Mouse (Mus musculus) mouse trophoblast stem cell (cell line): ENCODE results near the gene Zbtb26.

Experiments
- in situ Hi-C, 2 experiments: fragments of 300-500 bp; cut with MseI, MboI; formaldehyde crosslinking; loops; 2 replicates in 1 of 2; 3 replicates in 1 of 2; pipeline ENCODE4 v1.15.1; 2025

Zbtb26 gene

GRCm38 (mm10) chr2:37442611-37443591 lies at the start of gene Zbtb26, which contains the start of the genes Zbtb6 and Rabgap1:
Zbtb26 (minus strand) TSS chr2:37443135.
Zbtb6 (minus strand) TSS chr2:37443171.
Rabgap1 (plus strand) TSS chr2:37443279.
- in situ Hi-C loops: no loop called here

GRCm38 (mm10) chr2:37488956-37489355 lies 46.0 kb upstream of the Zbtb26 start:
- in situ Hi-C loops: no loop called here

DNA sequence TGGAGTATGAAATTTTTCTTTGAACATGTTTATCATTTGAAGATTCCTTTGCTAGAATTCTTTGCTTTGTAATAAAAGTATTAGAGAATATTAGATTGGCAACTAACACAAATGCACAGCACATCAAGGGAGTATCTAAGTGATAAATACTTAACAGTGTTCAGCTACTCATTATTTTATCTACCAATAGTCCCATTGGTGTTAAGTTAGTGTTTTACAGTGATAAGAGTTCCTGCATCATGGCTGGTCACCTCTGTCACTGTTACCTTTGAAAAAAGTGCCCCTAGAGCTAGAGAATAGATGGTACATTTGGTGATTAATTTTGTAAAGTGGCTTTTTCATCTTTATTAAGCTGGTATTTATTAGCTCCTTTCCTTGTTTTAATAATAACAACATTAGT lies 43.5 kb upstream of the Zbtb26 start:
- in situ Hi-C loops: no loop called here

DNA sequence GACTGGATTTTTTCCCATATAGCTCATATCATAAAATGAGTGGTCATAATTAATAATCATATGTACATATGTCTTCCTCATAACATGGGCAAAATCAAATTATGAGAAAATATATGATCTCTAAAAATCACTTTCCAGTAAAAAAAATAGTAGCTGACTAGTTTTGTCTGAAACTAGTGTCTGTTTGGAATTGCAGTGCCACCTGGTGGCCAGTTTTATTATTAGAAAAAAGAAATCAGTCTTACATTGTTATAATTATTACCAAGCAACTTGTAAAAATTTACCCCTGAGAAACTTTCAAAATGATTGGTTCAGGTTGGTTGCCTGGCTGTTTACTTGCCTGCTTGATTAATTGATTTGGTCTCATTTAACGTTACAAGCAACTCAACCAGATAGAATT lies 42.4 kb upstream of the Zbtb26 start:
- in situ Hi-C loops: no loop called here

GRCm38 (mm10) chr2:37484165-37484564 lies 41.2 kb upstream of the Zbtb26 start:
- in situ Hi-C loops: no loop called here

DNA sequence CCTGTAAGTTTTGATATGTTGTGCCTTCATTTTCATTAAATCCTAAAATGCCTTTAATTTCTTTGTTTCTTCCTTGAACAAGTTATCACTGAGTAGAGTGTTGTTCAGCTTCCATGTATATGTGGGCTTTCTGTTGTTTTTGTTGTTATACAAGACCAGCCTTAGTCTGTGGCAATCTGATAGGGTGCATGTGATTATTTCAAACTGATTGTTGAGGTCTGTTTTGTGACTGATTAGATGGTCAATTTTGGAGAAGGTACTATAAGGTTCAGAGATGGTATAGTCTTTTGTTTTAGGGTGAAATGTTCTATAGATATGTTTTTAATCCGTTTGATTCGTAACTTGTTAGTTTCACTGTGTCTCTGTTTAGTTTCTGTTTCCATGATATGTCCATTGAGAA lies 37.1 kb upstream of the Zbtb26 start:
- in situ Hi-C loops: no loop called here

DNA sequence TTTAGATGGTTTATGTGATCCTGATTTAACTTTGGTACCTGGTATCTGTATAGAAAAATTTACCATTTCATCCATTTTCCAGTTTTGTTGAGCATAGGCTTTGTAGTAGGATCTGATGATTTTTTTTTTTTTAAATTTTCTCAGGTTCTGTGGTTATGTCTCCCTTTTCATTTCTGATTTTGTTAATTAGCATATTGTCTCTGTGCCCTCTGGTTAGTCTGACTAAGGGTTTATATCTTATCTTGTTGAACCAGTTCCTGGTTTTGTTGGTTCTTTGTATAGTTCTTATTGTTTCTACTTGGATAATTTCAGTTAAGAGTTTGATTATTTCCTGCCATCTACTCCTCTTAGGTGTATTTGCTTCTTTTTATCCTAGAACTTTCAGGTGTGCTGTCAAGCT lies 36.6 kb upstream of the Zbtb26 start:
- in situ Hi-C loops: no loop called here

GRCm38 (mm10) chr2:37466266-37466665 lies 23.3 kb upstream of the Zbtb26 start:
- in situ Hi-C loops: no loop called here

DNA sequence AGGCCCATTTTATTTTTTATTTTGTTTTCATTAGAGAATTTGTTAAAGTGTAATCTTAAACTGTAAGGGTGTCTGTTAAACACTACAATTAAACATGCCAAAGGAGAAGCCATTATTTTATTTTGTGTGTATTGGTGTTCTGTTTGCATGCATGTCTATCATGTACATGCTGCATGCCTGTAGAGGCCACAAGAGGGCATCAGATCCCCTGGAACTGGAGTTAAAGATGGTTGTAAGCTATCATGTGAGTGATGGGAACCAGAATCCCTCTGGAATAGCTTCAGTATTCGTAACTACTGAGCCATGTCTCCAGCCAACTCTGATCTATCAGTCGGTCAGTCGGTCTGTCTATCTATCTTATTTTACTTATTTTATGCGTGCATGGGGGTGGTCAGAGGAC lies 17.8 kb upstream of the Zbtb26 start:
- in situ Hi-C loops: no loop called here

DNA sequence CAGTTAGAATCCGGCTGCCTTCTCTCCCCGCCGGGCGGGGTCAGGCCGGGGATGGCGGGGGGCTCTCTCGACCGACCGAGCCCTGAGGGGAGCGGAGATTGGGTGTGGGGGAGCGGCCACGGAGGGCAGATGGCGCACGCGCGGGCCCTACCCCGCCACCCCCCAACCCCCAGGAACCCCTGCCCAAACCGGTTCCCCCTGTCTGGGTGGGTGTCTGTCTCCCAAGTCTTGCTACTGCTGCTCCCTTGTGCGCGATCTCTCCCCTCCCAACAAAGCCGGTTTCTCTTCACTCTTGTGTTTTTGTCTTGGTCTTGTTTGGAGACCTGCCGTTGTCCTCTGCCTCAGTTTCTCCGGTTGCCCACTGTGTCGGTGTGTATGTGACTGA lies 9.4 kb upstream of the Zbtb26 start:
- in situ Hi-C loops: no loop called here

- in situ Hi-C loops: no loop called here
Observed at GRCm38 (mm10) chr2:37451667-37452375, 8.9 kb upstream of the Zbtb26 start.

GRCm38 (mm10) chr2:37431609-37432008 lies 11.3 kb downstream of the Zbtb26 start:
- in situ Hi-C loops: no loop called here

DNA sequence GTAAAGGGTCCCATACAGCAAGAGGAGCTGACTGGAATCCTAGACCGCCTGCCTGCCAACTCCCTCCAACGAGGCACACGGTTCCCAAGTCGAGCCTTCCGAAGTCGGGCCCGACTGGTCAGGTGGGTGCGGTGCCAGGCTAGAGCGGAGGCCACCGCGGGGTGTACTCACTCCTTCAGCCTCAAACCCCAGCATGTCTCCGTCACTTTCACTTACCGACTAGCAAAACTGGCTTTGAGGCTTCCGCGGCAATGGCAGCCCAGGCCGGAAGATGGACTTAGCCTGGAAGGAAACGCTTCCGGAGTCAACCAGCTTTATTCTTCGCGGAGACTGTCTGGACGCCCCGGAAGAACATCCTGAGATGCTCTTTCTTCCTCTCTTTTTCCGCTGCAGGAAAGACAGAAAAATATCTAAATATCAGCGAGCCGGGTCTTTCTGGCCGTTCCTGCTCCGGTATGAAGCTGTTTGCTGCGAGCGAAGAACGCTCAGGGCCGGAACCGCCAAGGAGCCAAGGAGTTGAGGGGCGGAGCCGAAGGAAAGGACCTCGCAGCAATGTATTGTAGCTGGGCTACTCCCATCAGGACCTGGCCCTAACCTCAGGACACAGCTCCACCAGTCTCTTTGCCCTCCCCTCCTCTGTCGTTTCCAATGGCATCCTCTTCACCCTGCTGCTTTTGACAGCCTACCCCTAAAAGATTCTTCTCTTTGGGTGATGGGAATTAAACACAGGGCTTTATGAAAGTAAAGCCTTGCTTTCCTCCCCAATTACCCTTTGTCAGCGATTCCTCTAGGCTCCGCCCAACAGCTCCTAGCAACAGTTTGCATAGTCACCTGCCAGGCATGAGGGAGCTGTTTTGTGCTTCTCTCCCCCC lies 12.1 kb downstream of the Zbtb26 start:
- in situ Hi-C loops: no loop called here

- in situ Hi-C loops: no loop called here
Observed at GRCm38 (mm10) chr2:37423671-37424070, 19.3 kb downstream of the Zbtb26 start.

GRCm38 (mm10) chr2:37422306-37423304 lies 20.3 kb downstream of the Zbtb26 start, which contains the start of gene Rc3h2:
Rc3h2 (minus strand) TSS chr2:37422903.
- in situ Hi-C loops: no loop called here

GRCm38 (mm10) chr2:37421903-37422302 lies 21.0 kb downstream of the Zbtb26 start:
- in situ Hi-C loops: no loop called here

- in situ Hi-C loops: no loop called here
Observed at GRCm38 (mm10) chr2:37395539-37395938, 47.4 kb downstream of the Zbtb26 start.

DNA sequence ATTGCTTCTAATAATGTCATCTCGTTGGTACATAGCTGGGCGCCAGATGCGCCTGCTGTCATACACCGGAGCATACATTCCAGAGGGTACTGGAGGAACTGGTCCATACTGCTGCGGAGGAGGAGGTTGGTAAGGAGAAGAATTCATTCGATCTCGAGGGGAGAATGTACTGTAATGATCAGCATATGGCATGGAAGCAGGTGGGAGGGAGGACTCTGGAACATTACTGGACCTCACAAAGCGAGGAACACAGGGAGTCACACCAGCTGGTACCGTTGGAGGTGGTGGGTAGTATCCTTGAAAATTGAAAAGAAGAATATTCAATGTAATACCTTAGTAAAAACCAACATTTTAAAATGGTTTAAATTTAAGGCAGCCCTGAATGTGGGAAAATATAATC lies 60.0 kb downstream of the Zbtb26 start:
- in situ Hi-C loops: no loop called here
